Mouse (Mus musculus): ENCODE measurements around the gene Slc3a1. TPM values are rescaled to one million over a fixed set of nuclear protein-coding genes. Genes with fewer than 3 reads are reported as not detected.

Slc3a1 gene
- polyA plus RNA-seq (2012; ENCODE audit: insufficient read depth, insufficient read length, missing spikeins) = not detected in 2 replicates

GRCm38 (mm10) chr17:85028093-85028739, at the start of gene Slc3a1:
Gene Slc3a1, plus strand, starts transcription at chr17:85028376.
- Histone ChIP-seq H3K4me3 (ENCODE audit: insufficient read depth, low read depth, low read length) (no peak within 1 kb of the TSS), H3K27ac (replicated peaks; ENCODE audit: low read depth, low read length) (no peak within 1 kb of the TSS), H3K4me1 (ENCODE audit: control insufficient read depth, insufficient read depth, insufficient read length, low read length) (no peaks in the 10 kb centered on the region)

GRCm38 (mm10) chr17:84981721-84982120, 46.5 kb upstream of the Slc3a1 start:
- peaks cover 6% of the 10 kb centered on the region for H3K4me1 ChIP-seq (ENCODE audit: control insufficient read depth, insufficient read depth, insufficient read length, low read length)
- no peak overlapping the region for H3K4me3 ChIP-seq (ENCODE audit: insufficient read depth, low read depth, low read length)
- H3K27ac ChIP-seq (replicated peaks; ENCODE audit: low read depth, low read length) = no peak overlapping the region

GRCm38 (mm10) chr17:84982735-84983134, 45.4 kb upstream of the Slc3a1 start:
- Histone ChIP-seq H3K4me3 (ENCODE audit: insufficient read depth, low read depth, low read length) (no peak overlapping the region), H3K4me1 (ENCODE audit: control insufficient read depth, insufficient read depth, insufficient read length, low read length) (peaks cover 7% of the 10 kb centered on the region), H3K27ac (replicated peaks; ENCODE audit: low read depth, low read length) (no peak overlapping the region)

- peaks cover 8% of the 10 kb centered on the region for H3K4me1 ChIP-seq (ENCODE audit: control insufficient read depth, insufficient read depth, insufficient read length, low read length)
- H3K27ac ChIP-seq (replicated peaks; ENCODE audit: low read depth, low read length) = no peak overlapping the region
- H3K4me3 ChIP-seq (ENCODE audit: insufficient read depth, low read depth, low read length) = no peak overlapping the region
These were observed 41.8 kb upstream of the Slc3a1 start for GRCm38 (mm10) chr17:84986368-84986767.

GRCm38 (mm10) chr17:84987834-84988410, 40.3 kb upstream of the Slc3a1 start:
- Histone ChIP-seq H3K4me3 (ENCODE audit: insufficient read depth, low read depth, low read length) (no peak overlapping the region), H3K4me1 (ENCODE audit: control insufficient read depth, insufficient read depth, insufficient read length, low read length) (peaks cover 4% of the 10 kb centered on the region), H3K27ac (replicated peaks; ENCODE audit: low read depth, low read length) (no peak overlapping the region)

GRCm38 (mm10) chr17:84988514-84988913, 39.7 kb upstream of the Slc3a1 start:
- no peak overlapping the region for H3K4me3 ChIP-seq (ENCODE audit: insufficient read depth, low read depth, low read length)
- no peak overlapping the region for H3K27ac ChIP-seq (replicated peaks; ENCODE audit: low read depth, low read length)
- peaks cover 2% of the 10 kb centered on the region for H3K4me1 ChIP-seq (ENCODE audit: control insufficient read depth, insufficient read depth, insufficient read length, low read length)

- Histone ChIP-seq H3K4me1 (ENCODE audit: control insufficient read depth, insufficient read depth, insufficient read length, low read length) (peaks cover 3% of the 10 kb centered on the region), H3K4me3 (ENCODE audit: insufficient read depth, low read depth, low read length) (no peak overlapping the region), H3K27ac (replicated peaks; ENCODE audit: low read depth, low read length) (no peak overlapping the region)
These were observed 32.3 kb upstream of the Slc3a1 start for GRCm38 (mm10) chr17:84995844-84996243.

- H3K4me3 ChIP-seq (ENCODE audit: insufficient read depth, low read depth, low read length) = no peak overlapping the region
- H3K4me1 ChIP-seq (ENCODE audit: control insufficient read depth, insufficient read depth, insufficient read length, low read length) = peaks cover 3% of the 10 kb centered on the region
- H3K27ac ChIP-seq (replicated peaks; ENCODE audit: low read depth, low read length) = no peak overlapping the region
These were observed 30.5 kb upstream of the Slc3a1 start for GRCm38 (mm10) chr17:84997639-84998038.

GRCm38 (mm10) chr17:84999636-85000035, 28.5 kb upstream of the Slc3a1 start:
- H3K27ac ChIP-seq (replicated peaks; ENCODE audit: low read depth, low read length) = no peak overlapping the region
- no peak overlapping the region for H3K4me3 ChIP-seq (ENCODE audit: insufficient read depth, low read depth, low read length)
- peaks cover 3% of the 10 kb centered on the region for H3K4me1 ChIP-seq (ENCODE audit: control insufficient read depth, insufficient read depth, insufficient read length, low read length)

- Histone ChIP-seq H3K27ac (replicated peaks; ENCODE audit: low read depth, low read length) (no peak overlapping the region), H3K4me1 (ENCODE audit: control insufficient read depth, insufficient read depth, insufficient read length, low read length) (no peaks in the 10 kb centered on the region), H3K4me3 (ENCODE audit: insufficient read depth, low read depth, low read length) (no peak overlapping the region)
These were observed 14.7 kb upstream of the Slc3a1 start for GRCm38 (mm10) chr17:85013485-85013884.

GRCm38 (mm10) chr17:85014632-85015031, 13.5 kb upstream of the Slc3a1 start:
- Histone ChIP-seq H3K4me1 (ENCODE audit: control insufficient read depth, insufficient read depth, insufficient read length, low read length) (no peaks in the 10 kb centered on the region), H3K4me3 (ENCODE audit: insufficient read depth, low read depth, low read length) (no peak overlapping the region), H3K27ac (replicated peaks; ENCODE audit: low read depth, low read length) (no peak overlapping the region)

- H3K4me1 ChIP-seq (ENCODE audit: control insufficient read depth, insufficient read depth, insufficient read length, low read length) = no peaks in the 10 kb centered on the region
- no peak overlapping the region for H3K4me3 ChIP-seq (ENCODE audit: insufficient read depth, low read depth, low read length)
These were observed 9.8 kb upstream of the Slc3a1 start for GRCm38 (mm10) chr17:85018344-85018743.

GRCm38 (mm10) chr17:85018794-85019193, 9.4 kb upstream of the Slc3a1 start:
- Histone ChIP-seq H3K27ac (replicated peaks; ENCODE audit: low read depth, low read length) (no peak overlapping the region), H3K4me1 (ENCODE audit: control insufficient read depth, insufficient read depth, insufficient read length, low read length) (no peaks in the 10 kb centered on the region), H3K4me3 (ENCODE audit: insufficient read depth, low read depth, low read length) (no peak overlapping the region)

More at GRCm38 (mm10) chr17:85018344-85018743, 9.8 kb upstream of the Slc3a1 start:
- H3K27ac ChIP-seq (replicated peaks; ENCODE audit: low read depth, low read length) = no peak overlapping the region

- no peak overlapping the region for H3K27ac ChIP-seq (replicated peaks; ENCODE audit: low read depth, low read length)
- H3K4me1 ChIP-seq (ENCODE audit: control insufficient read depth, insufficient read depth, insufficient read length, low read length) = no peaks in the 10 kb centered on the region
These were observed 7.8 kb upstream of the Slc3a1 start for GRCm38 (mm10) chr17:85020343-85020742.

GRCm38 (mm10) chr17:85023247-85024167, 4.7 kb upstream of the Slc3a1 start:
- Histone ChIP-seq H3K4me1 (ENCODE audit: control insufficient read depth, insufficient read depth, insufficient read length, low read length) (no peaks in the 10 kb centered on the region), H3K27ac (replicated peaks; ENCODE audit: low read depth, low read length) (no peak overlapping the region), H3K4me3 (ENCODE audit: insufficient read depth, low read depth, low read length) (no peak overlapping the region)

More at GRCm38 (mm10) chr17:85020343-85020742, 7.8 kb upstream of the Slc3a1 start:
- no peak overlapping the region for H3K4me3 ChIP-seq (ENCODE audit: insufficient read depth, low read depth, low read length)

All from brown adipose tissue, adult 24 weeks (tissue).